Mouse (Mus musculus): ENCODE measurements around the gene Tomm40l.

- TF ChIP-seq ZC3H11A (IDR thresholded peaks at IDR 0.05; ENCODE audit: borderline replicate concordance, low read depth, low read length) (no peak), MAFK (IDR thresholded peaks at IDR 0.05; ENCODE audit: insufficient read depth, low read depth, low read length) (no peak)
These were observed 18.6 kb upstream of the Tomm40l start for GRCm38 (mm10) chr1:171240911-171241310.
